Mouse (Mus musculus): ENCODE results near the gene Mrpl11. TPM values are rescaled to one million over a fixed set of nuclear protein-coding genes. Genes with fewer than 3 reads are reported as not detected.
"Not testable (repeated sequence)": the region's sequence is repeated elsewhere in the genome, so short reads cannot be mapped to it uniquely, and the experiment has no call there.

The Mrpl11 gene
- polyA plus RNA-seq, 1 experiment from 2014 or later: 106 TPM

GRCm38 (mm10) chr19:4937444-4938310 is 24.3 kb upstream of the Mrpl11 start:
- Histone ChIP-seq H3K4me3 (replicated peaks; ENCODE audit: low read length) (no peak overlapping the region), H3K9ac (replicated peaks; ENCODE audit: low read depth, low read length) (no peak overlapping the region), H3K9me3 (ENCODE audit: control insufficient read depth, low read length) (no peaks in the 10 kb centered on the region), H3K4me2 (ENCODE audit: low read length) (no peak overlapping the region), H3K36me3 (ENCODE audit: control insufficient read depth, insufficient read depth) (no peaks in the 10 kb centered on the region; the same call in 1 of the 2 replicates), H3K27ac (ENCODE audit: low read length) (no peak overlapping the region), H3K27me3 (replicated peaks; ENCODE audit: control insufficient read depth, insufficient read depth, low read length) (no peaks in the 10 kb centered on the region), H3K4me1 (replicated peaks; ENCODE audit: control insufficient read depth, insufficient read depth, low read length) (peaks cover 9% of the 10 kb centered on the region)
- no peak for ATAC-seq
- 84% methylated on average over 17 of the region's 17 CpGs for WGBS

DNA sequence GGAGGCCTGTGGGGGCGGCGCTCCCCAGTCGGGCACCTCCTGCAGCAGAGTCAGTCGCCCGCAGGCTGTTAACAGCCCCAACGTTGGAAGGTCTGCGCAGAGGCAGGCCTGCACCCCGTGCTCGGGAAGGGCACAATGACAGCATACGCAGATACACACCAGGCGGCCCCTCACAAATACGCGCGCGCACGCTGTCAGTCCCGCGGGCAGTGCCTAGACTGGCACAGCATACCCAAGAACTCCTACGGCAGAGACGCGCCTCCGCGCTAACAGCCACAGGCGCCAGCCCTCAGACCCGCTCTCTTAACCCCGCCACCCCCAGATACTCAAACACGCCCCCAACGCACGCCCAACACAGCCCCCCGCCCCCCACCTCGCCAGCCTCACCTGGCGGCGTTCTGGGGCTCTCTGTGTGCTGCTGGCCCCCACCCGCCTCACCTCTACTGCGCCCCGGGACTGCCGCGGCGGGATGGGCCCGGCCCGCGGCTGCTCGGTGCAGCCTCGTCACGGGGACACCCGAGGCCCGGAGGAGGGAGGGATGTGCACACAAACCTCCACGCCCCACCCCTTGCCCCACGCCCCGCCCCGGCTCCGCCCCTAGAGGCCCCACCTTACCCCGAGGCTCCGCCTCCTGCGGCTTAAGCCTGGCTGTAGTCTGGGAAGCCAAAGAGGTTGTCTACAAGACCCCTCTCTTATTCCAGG is 19.2 kb upstream of the Mrpl11 start, which contains the start of gene Peli3:
TSS of gene Peli3 (minus strand) at position 577 of the 702 bp plus-strand sequence.
- peak within 1 kb of the TSS; percentile 84 for H3K9ac ChIP-seq (replicated peaks; ENCODE audit: low read depth, low read length)
- H3K4me2 ChIP-seq (ENCODE audit: low read length): peak within 1 kb of the TSS; percentile 82
- H3K4me1 ChIP-seq (replicated peaks; ENCODE audit: control insufficient read depth, insufficient read depth, low read length): peaks cover 14% of the 10 kb centered on the region
- H3K27ac ChIP-seq (ENCODE audit: low read length): peak within 1 kb of the TSS; percentile 58
- peak within 1 kb of the TSS; percentile 74 for H3K4me3 ChIP-seq (replicated peaks; ENCODE audit: low read length)
- no peaks in the 10 kb centered on the region for H3K27me3 ChIP-seq (replicated peaks; ENCODE audit: control insufficient read depth, insufficient read depth, low read length)
- WGBS: under 1% methylated on average over 41 of the region's 55 CpGs
- no peaks in the 10 kb centered on the region for H3K9me3 ChIP-seq (ENCODE audit: control insufficient read depth, low read length)
- no peaks in the 10 kb centered on the region for H3K36me3 ChIP-seq (ENCODE audit: control insufficient read depth, insufficient read depth)
- peak; percentile 98 for ATAC-seq

GRCm38 (mm10) chr19:4943253-4943588 is 18.7 kb upstream of the Mrpl11 start:
- Histone ChIP-seq H3K27me3 (replicated peaks; ENCODE audit: control insufficient read depth, insufficient read depth, low read length) (no peaks in the 10 kb centered on the region), H3K4me3 (replicated peaks; ENCODE audit: low read length) (peak overlapping the region; percentile 74), H3K4me1 (replicated peaks; ENCODE audit: control insufficient read depth, insufficient read depth, low read length) (peaks cover 14% of the 10 kb centered on the region), H3K27ac (ENCODE audit: low read length) (peak overlapping the region; percentile 27; the same call in 1 of the 2 replicates), H3K4me2 (ENCODE audit: low read length) (peak overlapping the region; percentile 82), H3K36me3 (ENCODE audit: control insufficient read depth, insufficient read depth) (no peaks in the 10 kb centered on the region), H3K9ac (replicated peaks; ENCODE audit: low read depth, low read length) (peak overlapping the region; percentile 84), H3K9me3 (ENCODE audit: control insufficient read depth, low read length) (no peaks in the 10 kb centered on the region)
- WGBS: 5% methylated on average over 13 of the region's 13 CpGs
- ATAC-seq: peak; percentile 73; the same call in 1 of the 2 replicates

- WGBS: 45% methylated on average over 6 of the region's 6 CpGs
- Histone ChIP-seq H3K4me1 (replicated peaks; ENCODE audit: control insufficient read depth, insufficient read depth, low read length) (peaks cover 14% of the 10 kb centered on the region), H3K9ac (replicated peaks; ENCODE audit: low read depth, low read length) (no peak overlapping the region), H3K4me3 (replicated peaks; ENCODE audit: low read length) (no peak overlapping the region), H3K27ac (ENCODE audit: low read length) (no peak overlapping the region), H3K9me3 (ENCODE audit: control insufficient read depth, low read length) (no peaks in the 10 kb centered on the region), H3K27me3 (replicated peaks; ENCODE audit: control insufficient read depth, insufficient read depth, low read length) (no peaks in the 10 kb centered on the region), H3K36me3 (ENCODE audit: control insufficient read depth, insufficient read depth) (no peaks in the 10 kb centered on the region), H3K4me2 (ENCODE audit: low read length) (no peak overlapping the region)
- no peak for ATAC-seq
Measured at GRCm38 (mm10) chr19:4945540-4945939, 16.4 kb upstream of the Mrpl11 start.

DNA sequence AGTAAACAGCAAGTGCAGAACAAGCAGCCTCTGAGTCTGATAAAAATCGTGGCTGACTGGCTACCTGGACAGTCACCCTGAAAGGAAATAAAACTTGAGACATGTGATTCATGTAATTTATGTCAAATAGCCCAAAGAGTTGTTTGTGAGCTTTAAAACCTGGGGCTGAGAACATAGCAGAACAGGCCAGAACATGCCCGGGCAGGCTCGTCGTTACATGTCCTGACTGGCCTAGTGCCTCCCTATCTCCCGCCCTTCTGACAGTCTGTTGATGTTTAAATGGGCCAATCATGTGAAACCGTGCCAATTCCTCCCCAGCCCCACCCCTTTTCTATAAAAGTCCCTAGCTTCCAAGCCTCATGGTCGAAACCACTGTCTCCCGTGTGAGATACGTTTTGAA is 13.3 kb upstream of the Mrpl11 start:
- 76% methylated on average over 9 of the region's 9 CpGs for WGBS
- not testable (repeated sequence) for H3K4me1 ChIP-seq (replicated peaks; ENCODE audit: control insufficient read depth, insufficient read depth, low read length); H3K36me3 ChIP-seq (ENCODE audit: control insufficient read depth, insufficient read depth); H3K27me3 ChIP-seq (replicated peaks; ENCODE audit: control insufficient read depth, insufficient read depth, low read length); H3K9me3 ChIP-seq (ENCODE audit: control insufficient read depth, low read length); H3K27ac ChIP-seq (ENCODE audit: low read length); ATAC-seq; H3K4me3 ChIP-seq (replicated peaks; ENCODE audit: low read length); H3K9ac ChIP-seq (replicated peaks; ENCODE audit: low read depth, low read length); H3K4me2 ChIP-seq (ENCODE audit: low read length)

DNA sequence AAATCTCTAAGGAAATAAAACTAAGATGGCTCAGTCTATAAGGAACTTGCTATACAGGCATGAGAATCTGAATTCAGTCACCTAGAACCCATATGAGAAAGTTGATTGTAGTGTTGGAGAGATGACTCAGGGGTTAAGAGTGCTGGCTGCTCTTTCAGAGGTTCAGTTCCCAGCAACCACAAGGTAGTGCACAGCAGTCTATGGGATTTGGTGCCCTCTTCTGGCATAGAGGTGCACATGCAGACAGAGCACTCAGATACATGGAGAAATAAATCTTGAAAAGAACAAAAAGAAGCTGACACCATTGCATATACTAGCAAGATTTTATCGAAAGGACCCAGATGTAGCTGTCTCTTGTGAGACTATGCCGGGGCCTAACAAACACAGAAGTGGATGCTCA is 6.3 kb downstream of the Mrpl11 start:
- Histone ChIP-seq H3K27me3 (replicated peaks; ENCODE audit: control insufficient read depth, insufficient read depth, low read length) (no peaks in the 10 kb centered on the region), H3K9ac (replicated peaks; ENCODE audit: low read depth, low read length) (no peak overlapping the region), H3K36me3 (ENCODE audit: control insufficient read depth, insufficient read depth) (peaks cover 13% of the 10 kb centered on the region), H3K27ac (ENCODE audit: low read length) (no peak overlapping the region), H3K4me3 (replicated peaks; ENCODE audit: low read length) (no peak overlapping the region), H3K9me3 (ENCODE audit: control insufficient read depth, low read length) (no peaks in the 10 kb centered on the region), H3K4me1 (replicated peaks; ENCODE audit: control insufficient read depth, insufficient read depth, low read length) (peaks cover under 1% of the 10 kb centered on the region), H3K4me2 (ENCODE audit: low read length) (no peak overlapping the region)
- no peak for ATAC-seq
- WGBS: 89% methylated on average over 1 of the region's 2 CpGs

- Histone ChIP-seq H3K36me3 (ENCODE audit: control insufficient read depth, insufficient read depth) (no peaks in the 10 kb centered on the region), H3K4me3 (replicated peaks; ENCODE audit: low read length) (no peak overlapping the region), H3K4me1 (replicated peaks; ENCODE audit: control insufficient read depth, insufficient read depth, low read length) (no peaks in the 10 kb centered on the region), H3K4me2 (ENCODE audit: low read length) (no peak overlapping the region), H3K9ac (replicated peaks; ENCODE audit: low read depth, low read length) (no peak overlapping the region), H3K9me3 (ENCODE audit: control insufficient read depth, low read length) (no peaks in the 10 kb centered on the region), H3K27me3 (replicated peaks; ENCODE audit: control insufficient read depth, insufficient read depth, low read length) (peaks cover 37% of the 10 kb centered on the region), H3K27ac (ENCODE audit: low read length) (no peak overlapping the region)
- 0 out of 2 replicates have a peak, but pooled peaks have one; percentile 52 for ATAC-seq
Measured at GRCm38 (mm10) chr19:4981767-4982166, 19.8 kb downstream of the Mrpl11 start.

DNA sequence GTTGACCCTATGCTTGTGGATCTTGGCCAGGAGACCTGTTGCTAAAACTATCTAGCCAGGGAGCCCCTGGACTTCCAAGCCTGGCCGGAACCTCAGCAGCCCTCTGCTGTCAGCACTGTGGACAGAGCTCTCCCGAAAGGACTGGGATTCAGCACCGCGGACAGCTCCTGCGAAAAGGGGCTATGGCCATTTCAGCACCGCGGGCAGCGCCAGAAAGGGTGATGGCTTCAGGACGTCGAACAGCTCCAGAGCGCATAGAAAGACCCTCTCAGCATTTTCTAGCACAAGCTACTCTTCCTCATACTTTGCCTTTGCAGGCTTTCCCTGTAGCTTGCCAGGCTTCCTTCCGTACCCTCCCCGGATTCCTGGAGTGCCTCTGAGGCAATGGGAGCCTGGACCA is 27.1 kb downstream of the Mrpl11 start:
- Histone ChIP-seq H3K9ac (replicated peaks; ENCODE audit: low read depth, low read length) (peak overlapping the region; percentile 71), H3K4me1 (replicated peaks; ENCODE audit: control insufficient read depth, insufficient read depth, low read length) (peaks cover 37% of the 10 kb centered on the region), H3K27me3 (replicated peaks; ENCODE audit: control insufficient read depth, insufficient read depth, low read length) (peaks cover 46% of the 10 kb centered on the region), H3K36me3 (ENCODE audit: control insufficient read depth, insufficient read depth) (no peaks in the 10 kb centered on the region), H3K9me3 (ENCODE audit: control insufficient read depth, low read length) (no peaks in the 10 kb centered on the region), H3K4me3 (replicated peaks; ENCODE audit: low read length) (peak overlapping the region; percentile 57), H3K27ac (ENCODE audit: low read length) (no peak overlapping the region), H3K4me2 (ENCODE audit: low read length) (peak overlapping the region; percentile 90)
- WGBS: 4% methylated on average over 13 of the region's 13 CpGs
- no peak for ATAC-seq

- Histone ChIP-seq H3K4me1 (replicated peaks; ENCODE audit: control insufficient read depth, insufficient read depth, low read length) (peaks cover 37% of the 10 kb centered on the region), H3K9ac (replicated peaks; ENCODE audit: low read depth, low read length) (peak overlapping the region; percentile 71), H3K9me3 (ENCODE audit: control insufficient read depth, low read length) (no peaks in the 10 kb centered on the region), H3K4me2 (ENCODE audit: low read length) (peak overlapping the region; percentile 90), H3K27ac (ENCODE audit: low read length) (peak overlapping the region; percentile 72), H3K36me3 (ENCODE audit: control insufficient read depth, insufficient read depth) (no peaks in the 10 kb centered on the region), H3K27me3 (replicated peaks; ENCODE audit: control insufficient read depth, insufficient read depth, low read length) (peaks cover 40% of the 10 kb centered on the region; the same call in 1 of the 2 replicates), H3K4me3 (replicated peaks; ENCODE audit: low read length) (peak overlapping the region; percentile 57)
- 13% methylated on average over 40 of the region's 47 CpGs for WGBS
- ATAC-seq: peak; percentile 73
Measured at GRCm38 (mm10) chr19:4989434-4990255, 27.7 kb downstream of the Mrpl11 start.

Data from forebrain, embryonic 16.5 days (tissue).